Mouse (Mus musculus) spleen, adult 2 months (tissue): ENCODE results near the gene Mzf1. TPM values are rescaled to one million over a fixed set of nuclear protein-coding genes. Genes with fewer than 3 reads are reported as not detected.
A peak's percentile ranks its signal among the peaks of the same experiment; 100 is the strongest.

Experiments
- DNase-seq, 2 experiments: peaks; one replicate each; pipeline versions ENCODE4 v3.0.0 to v3.0.0-alpha.2; 2012 to 2021; ENCODE audit warnings: low spot score in 2 of 2, low read depth in 1 of 2
- H3K27ac ChIP-seq: fragments of 200-500 bp; 2 replicates; pipeline ENCODE4 v1.5.1; 2012; ENCODE audit warnings: low read length, inconsistent platforms; ENCODE audit not compliant: insufficient read depth
- H3K27me3 ChIP-seq: fragments of 200-500 bp; 2 replicates; pipeline ENCODE4 v1.6.1; 2012; ENCODE audit warnings: mild to moderate bottlenecking, moderate library complexity, low read length, inconsistent platforms; ENCODE audit not compliant: control insufficient read depth, insufficient read depth
- H3K36me3 ChIP-seq: fragments of 200-500 bp; 2 replicates; pipeline ENCODE4 v1.6.1; 2012; ENCODE audit warnings: mild to moderate bottlenecking, low read length, inconsistent platforms; ENCODE audit not compliant: control insufficient read depth, insufficient read depth
- H3K4me1 ChIP-seq: fragments of 200-500 bp; 2 replicates; pipeline ENCODE4 v1.6.1; 2011; ENCODE audit warnings: inconsistent platforms; ENCODE audit not compliant: control insufficient read depth, insufficient read depth, insufficient read length
- H3K4me3 ChIP-seq: fragments of 200-500 bp; 2 replicates; pipeline ENCODE4 v1.5.1; 2011; ENCODE audit warnings: mild to moderate bottlenecking, inconsistent platforms; ENCODE audit not compliant: insufficient read depth, insufficient read length; ENCODE audit errors: extremely low read depth
- CTCF ChIP-seq: fragments of 200-500 bp; IDR thresholded peaks from 2 replicates; pipeline ENCODE4 v1.5.1; 2011; ENCODE audit warnings: mild to moderate bottlenecking, inconsistent platforms; ENCODE audit not compliant: insufficient read depth, insufficient read length, insufficient replicate concordance; ENCODE audit errors: extremely low read depth
- POLR2A ChIP-seq: fragments of 200-500 bp; IDR thresholded peaks from 2 replicates; pipeline ENCODE4 v1.6.1; 2011; ENCODE audit warnings: low read depth, low read length, inconsistent platforms
- WGBS: fragments of 180-500 bp; shearing (Covaris S2); methylation state at CpG from one replicate; pipeline ENCODE4 v1.1.7; 2018; 5-methylcytosine and 5-hydroxymethylcytosine counted together
- polyA plus RNA-seq: library from polyadenylated mRNA; depleted of rRNA; stranded (reverse); fragments of >200 nt; gene quantifications from 2 replicates; pipeline ENCODE4 v1.2.3, GENCODE M21; 2012

The Mzf1 gene
- polyA plus RNA-seq, 1 experiment: 0.76 TPM

DNA sequence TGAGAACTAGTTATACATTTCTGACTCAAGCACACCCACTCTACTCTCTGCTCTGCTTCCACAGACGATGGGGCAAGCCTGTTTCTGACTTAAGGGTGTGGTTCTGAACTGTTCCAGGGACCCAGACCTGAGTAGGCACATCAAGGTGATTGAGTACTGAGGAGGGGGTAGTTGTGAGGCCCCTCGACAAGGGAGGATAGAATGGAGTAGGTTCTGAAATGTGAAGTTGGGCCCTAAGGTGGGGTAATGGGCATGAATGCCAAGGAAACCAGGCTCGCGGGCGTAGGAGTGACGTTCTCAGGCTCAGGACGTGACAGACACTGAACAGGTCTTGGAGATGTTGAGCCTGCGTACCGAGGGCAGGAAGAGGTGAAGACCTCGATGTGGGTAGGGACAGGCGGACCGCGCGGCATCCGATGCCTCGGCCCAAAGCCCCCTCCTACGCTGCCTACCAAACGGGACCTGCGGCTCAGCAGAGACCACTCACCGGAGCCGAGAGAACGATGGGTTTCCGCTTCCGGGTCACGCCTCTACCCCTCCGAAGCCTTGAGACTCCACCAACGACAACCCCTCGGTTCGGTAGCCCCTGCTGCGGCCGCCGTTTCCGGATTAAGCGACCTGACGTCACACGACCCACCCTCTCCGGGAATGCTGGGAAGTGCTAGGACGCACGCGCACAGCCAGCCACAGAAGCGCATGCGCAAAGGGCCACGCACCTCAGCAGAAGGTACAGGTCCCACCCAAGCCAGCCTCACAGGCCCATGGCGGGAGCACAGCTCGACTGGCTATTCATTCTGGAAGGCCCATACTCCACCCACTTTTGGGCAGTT is 20.2 kb downstream of the Mzf1 start, which contains the start of gene Chmp2a:
Gene Chmp2a, minus strand, starts transcription at position 660 of the 830 bp plus-strand sequence.
- no peak for TF ChIP-seq CTCF
- peak; percentile 0; the same call in 1 of the 2 replicates for TF ChIP-seq POLR2A
- H3K4me1 ChIP-seq: peaks cover 14% of the 10 kb centered on the region; the same call in 1 of the 2 replicates
- DNase-seq: peak; percentile 89 to 95

DNA sequence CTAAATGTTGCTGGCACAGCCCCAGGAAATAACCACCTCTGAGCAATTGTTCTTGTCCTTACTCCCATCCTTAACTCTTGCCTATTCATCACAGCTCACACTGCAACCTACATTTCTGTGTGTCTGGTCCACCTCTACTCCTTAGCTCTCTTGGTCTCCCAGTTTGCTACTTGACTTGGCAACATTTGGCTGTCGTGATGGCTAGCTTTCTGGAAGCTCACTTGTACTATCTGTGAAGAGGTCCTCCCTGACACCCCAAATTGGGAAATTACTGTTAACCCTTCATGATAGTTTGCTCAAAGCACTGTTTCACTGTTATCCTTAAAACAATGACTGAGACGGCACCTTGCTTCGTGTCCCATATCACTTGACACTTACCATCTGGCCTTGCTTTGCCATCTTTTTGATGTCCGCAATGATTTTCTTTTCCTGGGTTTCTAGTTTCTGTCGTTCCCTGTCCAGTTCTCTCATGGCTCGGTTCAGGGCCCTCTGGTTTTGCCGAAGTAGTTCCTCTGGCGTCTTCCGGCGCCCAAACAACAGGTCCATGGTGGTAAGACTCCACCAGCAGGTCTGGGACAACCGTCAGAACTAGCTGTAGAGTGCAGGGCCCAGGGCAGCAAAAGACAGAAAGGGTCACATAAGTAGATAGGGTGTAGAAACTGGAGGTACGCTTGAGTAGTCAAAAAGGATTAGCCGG is 21.0 kb downstream of the Mzf1 start:
- 44% methylated on average over 13 of the region's 13 CpGs for WGBS

More for the DNA sequence above, 20.2 kb downstream of the Mzf1 start, which contains the start of gene Chmp2a:
- peak within 1 kb of the TSS; percentile 91 for H3K27ac ChIP-seq
- H3K27me3 ChIP-seq: no peaks in the 10 kb centered on the region
- H3K36me3 ChIP-seq: peaks cover 29% of the 10 kb centered on the region
- H3K4me3 ChIP-seq: peak within 1 kb of the TSS; percentile 84
- WGBS: under 1% methylated on average over 45 of the region's 45 CpGs

DNA sequence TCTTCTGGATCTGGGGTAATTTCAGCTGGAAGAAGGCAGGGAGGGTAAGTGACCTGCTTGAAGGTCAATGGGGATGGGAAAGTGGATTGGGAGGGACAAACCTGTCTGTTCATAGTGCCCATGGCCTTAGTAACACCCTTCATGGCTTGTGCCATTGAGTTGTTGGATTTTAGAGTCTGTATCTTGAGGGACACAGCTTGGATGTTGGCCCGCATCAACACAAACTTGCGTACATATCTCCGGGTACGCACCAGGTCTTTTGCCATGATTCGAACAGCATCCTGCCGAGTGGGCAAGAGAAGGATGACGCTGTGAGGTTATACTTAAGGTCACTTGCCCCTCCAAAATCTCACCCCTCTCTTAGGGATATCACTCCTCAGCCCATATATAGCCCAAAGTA is 22.0 kb downstream of the Mzf1 start:
- Histone ChIP-seq H3K4me3 (no peak overlapping the region), H3K4me1 (peaks cover 10% of the 10 kb centered on the region; the same call in 1 of the 2 replicates), H3K27me3 (no peaks in the 10 kb centered on the region), H3K36me3 (peaks cover 46% of the 10 kb centered on the region), H3K27ac (no peak overlapping the region)
- no peak for TF ChIP-seq POLR2A
- no peak for TF ChIP-seq CTCF
- DNase-seq: no peak
- WGBS: 94% methylated on average over 7 of the region's 7 CpGs

More for the DNA sequence above, 21.0 kb downstream of the Mzf1 start:
- TF ChIP-seq POLR2A (no peak), CTCF (no peak)
- no peak for DNase-seq
- no peaks in the 10 kb centered on the region for H3K27me3 ChIP-seq
- peak overlapping the region; percentile 84 for H3K4me3 ChIP-seq
- H3K36me3 ChIP-seq: peaks cover 36% of the 10 kb centered on the region
- H3K4me1 ChIP-seq: peaks cover 10% of the 10 kb centered on the region; the same call in 1 of the 2 replicates
- peak overlapping the region; percentile 91 for H3K27ac ChIP-seq

DNA sequence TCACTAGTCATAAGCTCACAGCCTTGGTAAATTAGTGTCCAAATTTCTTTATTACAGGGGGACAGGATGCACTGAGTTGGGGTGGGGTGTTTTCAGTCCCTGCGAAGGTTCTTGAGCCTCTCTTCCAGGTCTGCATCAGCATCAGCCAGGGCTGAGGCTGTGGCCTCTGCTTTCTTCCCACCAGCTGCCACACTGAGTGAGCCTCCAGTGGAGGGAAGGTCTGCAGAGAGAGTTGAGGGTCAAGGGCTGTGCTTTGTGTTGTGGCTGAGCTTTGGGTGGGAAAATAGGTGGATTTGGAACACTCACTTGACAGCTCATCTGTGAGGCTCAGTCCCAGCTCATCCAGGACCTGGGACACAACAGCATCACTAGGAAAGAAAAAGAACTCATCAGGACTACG is 22.6 kb downstream of the Mzf1 start:
- WGBS: 88% methylated on average over 2 of the region's 2 CpGs
- H3K4me3 ChIP-seq: no peak overlapping the region
- peaks cover 47% of the 10 kb centered on the region for H3K36me3 ChIP-seq
- no peak for DNase-seq
- no peaks in the 10 kb centered on the region for H3K27me3 ChIP-seq
- peaks cover 8% of the 10 kb centered on the region; the same call in 1 of the 2 replicates for H3K4me1 ChIP-seq
- H3K27ac ChIP-seq: no peak overlapping the region
- TF ChIP-seq POLR2A: no peak
- TF ChIP-seq CTCF: no peak

DNA sequence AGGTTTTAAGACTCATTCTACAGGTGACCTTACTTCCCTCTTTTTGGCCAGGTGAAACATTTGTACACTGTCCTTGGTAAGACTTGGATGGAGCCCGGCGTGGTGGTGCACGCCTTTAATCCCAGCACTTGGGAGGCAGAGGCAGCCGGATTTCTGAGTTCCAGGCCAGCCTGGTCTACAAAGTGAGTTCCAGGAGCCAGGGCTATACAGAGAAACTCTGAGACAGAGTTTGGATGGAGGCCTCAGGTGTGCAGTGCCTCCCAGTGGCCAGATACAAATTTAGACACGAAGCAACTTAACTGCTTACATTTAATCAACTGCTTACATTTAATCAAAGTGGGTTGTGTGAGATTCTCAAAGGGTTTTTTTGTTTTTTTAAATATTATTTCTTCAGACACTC is 23.5 kb downstream of the Mzf1 start:
- no peaks in the 10 kb centered on the region for H3K27me3 ChIP-seq
- no peak for DNase-seq
- peaks cover 5% of the 10 kb centered on the region; the same call in 1 of the 2 replicates for H3K4me1 ChIP-seq
- TF ChIP-seq CTCF (no peak), POLR2A (no peak)
- 78% methylated on average over 5 of the region's 5 CpGs for WGBS
- H3K27ac ChIP-seq: no peak overlapping the region
- H3K4me3 ChIP-seq: no peak overlapping the region
- peaks cover 50% of the 10 kb centered on the region for H3K36me3 ChIP-seq

DNA sequence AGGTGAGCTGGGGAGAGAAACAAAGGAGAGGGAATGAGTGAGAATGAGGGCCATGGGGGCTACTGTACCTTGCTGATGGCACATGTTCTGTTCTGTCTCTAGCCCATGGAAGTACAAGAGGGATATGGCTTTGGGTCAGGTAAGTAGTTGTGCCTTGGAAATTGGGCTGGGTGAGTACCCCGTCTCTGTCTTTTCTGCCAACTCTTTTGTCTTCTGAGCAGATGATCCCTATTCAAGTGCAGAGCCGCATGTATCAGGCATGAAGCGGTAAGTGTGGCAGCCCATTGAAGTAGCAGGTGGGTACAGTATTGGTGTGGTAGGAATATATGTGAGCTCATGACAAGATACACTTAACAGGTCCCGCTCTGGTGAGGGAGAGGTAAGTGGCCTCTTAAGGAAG is 25.6 kb downstream of the Mzf1 start:
- no peak for DNase-seq
- no peak overlapping the region for H3K27ac ChIP-seq
- no peak overlapping the region for H3K4me3 ChIP-seq
- H3K27me3 ChIP-seq: no peaks in the 10 kb centered on the region
- peaks cover 42% of the 10 kb centered on the region for H3K36me3 ChIP-seq
- peaks cover 8% of the 10 kb centered on the region; the same call in 1 of the 2 replicates for H3K4me1 ChIP-seq
- 96% methylated on average over 4 of the region's 4 CpGs for WGBS
- TF ChIP-seq POLR2A: no peak
- TF ChIP-seq CTCF: no peak
